Mouse (Mus musculus): Measurements from ENCODE around the gene Racgap1. TPM values are rescaled to one million over a fixed set of nuclear protein-coding genes. Genes with fewer than 3 reads are reported as not detected.

Gene Racgap1
- polyA plus RNA-seq (2021; fragmentation: Nextera tagmentation) = 3.0 and 3.2 TPM in 2 replicates
- long read RNA-seq, experiment 1, partial matches to known transcripts = 0 of 4 reads
- long read RNA-seq, experiment 1, other reads (novel, unspliced or antisense) = 1 of 4 reads
- long read RNA-seq, experiment 2, transcript Racgap1-201 (17 exons, 2,933 nt) = major isoform, 35 of 49 reads
- long read RNA-seq, experiment 2, partial matches to known transcripts = 3 of 49 reads
- long read RNA-seq, experiment 2, other reads (novel, unspliced or antisense) = 8 of 49 reads

GRCm38 (mm10) chr15:99651163-99651872 is at the start of gene Racgap1:
Racgap1 (minus strand) TSS chr15:99651656.

GRCm38 (mm10) chr15:99670154-99670821 is 18.8 kb upstream of the Racgap1 start, which contains the start of gene Asic1:
Asic1 (plus strand) TSS chr15:99670368.

GRCm38 (mm10) chr15:99600986-99601822 is 50.3 kb downstream of the Racgap1 start, which contains the start of gene Aqp6:
Aqp6 (plus strand) TSS chr15:99601400.

GRCm38 (mm10) chr15:99590429-99591084 is 60.9 kb downstream of the Racgap1 start, which contains the start of gene Aqp5:
Aqp5 (plus strand) TSS chr15:99590782.

GRCm38 (mm10) chr15:99578802-99579485 is 72.5 kb downstream of the Racgap1 start, which contains the start of gene Aqp2:
Aqp2 (plus strand) TSS chr15:99579055.

Other genes with a start within 250 kb of the Racgap1 start
- gene Nckap5l, start 193.9 kb downstream of the Racgap1 start, polyA plus RNA-seq (2021; fragmentation: Nextera tagmentation) = 1.2 and 1.6 TPM in 2 replicates
- 7.6 and 7.8 TPM in 2 replicates for gene Bcdin3d, start 176.9 kb downstream of the Racgap1 start, polyA plus RNA-seq (2021; fragmentation: Nextera tagmentation)
- 208 and 215 TPM in 2 replicates for gene Faim2, start 123.5 kb downstream of the Racgap1 start, polyA plus RNA-seq (2021; fragmentation: Nextera tagmentation)
- gene Aqp2, start 72.6 kb downstream of the Racgap1 start, polyA plus RNA-seq (2021; fragmentation: Nextera tagmentation) = 0.16 TPM in 1 of 2 replicates, not detected in the other
- 0.16 TPM in 1 of 2 replicates, not detected in the other for gene Aqp5, start 60.9 kb downstream of the Racgap1 start, polyA plus RNA-seq (2021; fragmentation: Nextera tagmentation)
- gene Aqp6, start 50.3 kb downstream of the Racgap1 start, polyA plus RNA-seq (2021; fragmentation: Nextera tagmentation) = not detected in 2 replicates
- gene Asic1, start 18.7 kb upstream of the Racgap1 start, polyA plus RNA-seq (2021; fragmentation: Nextera tagmentation) = 2.1 and 2.2 TPM in 2 replicates
- gene Smarcd1, start 50.5 kb upstream of the Racgap1 start, polyA plus RNA-seq (2021; fragmentation: Nextera tagmentation) = 35.8 and 41.4 TPM in 2 replicates
- gene Gm17349, start 53.8 kb upstream of the Racgap1 start, polyA plus RNA-seq (2021; fragmentation: Nextera tagmentation) = not detected in 2 replicates
- gene Gpd1, start 65.9 kb upstream of the Racgap1 start, polyA plus RNA-seq (2021; fragmentation: Nextera tagmentation) = 22.7 and 26.8 TPM in 2 replicates
- gene Cox14, start 74.0 kb upstream of the Racgap1 start, polyA plus RNA-seq (2021; fragmentation: Nextera tagmentation) = 457 and 492 TPM in 2 replicates
- 40.2 and 41.1 TPM in 2 replicates for gene Cers5, start 121.2 kb upstream of the Racgap1 start, polyA plus RNA-seq (2021; fragmentation: Nextera tagmentation)
- gene Lima1, start 223.8 kb upstream of the Racgap1 start, polyA plus RNA-seq (2021; fragmentation: Nextera tagmentation) = 2.1 and 2.4 TPM in 2 replicates